Mouse (Mus musculus) neural tube, embryonic 15.5 days (tissue): Measurements from ENCODE around the gene Lin9. TPM values are rescaled to one million over a fixed set of nuclear protein-coding genes. Genes with fewer than 3 reads are reported as not detected.

ENCODE experiments used
- ATAC-seq: fragments of 200-750 bp; cut with Nextera tagmentation; 2 replicates; pipeline ENCODE4 v1.8.0; 2017; ENCODE audit warnings: mild to moderate bottlenecking, moderate TSS enrichment, moderate library complexity; ENCODE audit not compliant: low FRiP score
- H3K27ac ChIP-seq: fragments of 300-500 bp; sonication (generic); replicated peaks from 2 replicates; pipeline ENCODE4 v1.5.1; 2015; ENCODE audit warnings: mild to moderate bottlenecking, inconsistent platforms
- H3K27me3 ChIP-seq: fragments of 300-500 bp; sonication (generic); replicated peaks from 2 replicates; pipeline ENCODE4 v1.6.1; 2015; ENCODE audit warnings: inconsistent platforms
- H3K36me3 ChIP-seq: fragments of 300-500 bp; sonication (generic); 2 replicates; pipeline ENCODE4 v1.6.1; 2015; ENCODE audit warnings: inconsistent platforms
- H3K4me1 ChIP-seq: fragments of 300-500 bp; sonication (generic); 2 replicates; pipeline ENCODE4 v1.6.1; 2015; ENCODE audit warnings: inconsistent platforms
- H3K4me2 ChIP-seq: fragments of 300-500 bp; sonication (generic); 2 replicates; pipeline ENCODE4 v1.6.1; 2015; ENCODE audit warnings: inconsistent platforms, mild to moderate bottlenecking, moderate library complexity
- H3K4me3 ChIP-seq: fragments of 300-500 bp; sonication (generic); replicated peaks from 2 replicates; pipeline ENCODE4 v1.5.1; 2015; ENCODE audit warnings: mild to moderate bottlenecking, inconsistent platforms
- H3K9ac ChIP-seq: fragments of 300-500 bp; sonication (generic); replicated peaks from 2 replicates; pipeline ENCODE4 v1.6.1; 2015; ENCODE audit warnings: mild to moderate bottlenecking, inconsistent platforms
- H3K9me3 ChIP-seq: fragments of 300-500 bp; sonication (generic); replicated peaks from 2 replicates; pipeline ENCODE4 v1.6.1; 2016; ENCODE audit warnings: inconsistent platforms
- WGBS: fragments of 180-500 bp; shearing (Covaris S2); methylation state at CpG from one replicate; pipeline ENCODE4 v1.1.7; 2015; ENCODE audit warnings: mixed read lengths; 5-methylcytosine and 5-hydroxymethylcytosine counted together
- polyA plus RNA-seq: library from polyadenylated mRNA; unstranded; fragments of >200 nt; fragmentation: Nextera tagmentation; extraction: Ambion mirVana; gene quantifications from 2 replicates; pipeline ENCODE4 v1.2.1, GENCODE M21; 2015

The Lin9 gene
- polyA plus RNA-seq, 1 experiment from 2014 or later: 8.3 TPM

DNA sequence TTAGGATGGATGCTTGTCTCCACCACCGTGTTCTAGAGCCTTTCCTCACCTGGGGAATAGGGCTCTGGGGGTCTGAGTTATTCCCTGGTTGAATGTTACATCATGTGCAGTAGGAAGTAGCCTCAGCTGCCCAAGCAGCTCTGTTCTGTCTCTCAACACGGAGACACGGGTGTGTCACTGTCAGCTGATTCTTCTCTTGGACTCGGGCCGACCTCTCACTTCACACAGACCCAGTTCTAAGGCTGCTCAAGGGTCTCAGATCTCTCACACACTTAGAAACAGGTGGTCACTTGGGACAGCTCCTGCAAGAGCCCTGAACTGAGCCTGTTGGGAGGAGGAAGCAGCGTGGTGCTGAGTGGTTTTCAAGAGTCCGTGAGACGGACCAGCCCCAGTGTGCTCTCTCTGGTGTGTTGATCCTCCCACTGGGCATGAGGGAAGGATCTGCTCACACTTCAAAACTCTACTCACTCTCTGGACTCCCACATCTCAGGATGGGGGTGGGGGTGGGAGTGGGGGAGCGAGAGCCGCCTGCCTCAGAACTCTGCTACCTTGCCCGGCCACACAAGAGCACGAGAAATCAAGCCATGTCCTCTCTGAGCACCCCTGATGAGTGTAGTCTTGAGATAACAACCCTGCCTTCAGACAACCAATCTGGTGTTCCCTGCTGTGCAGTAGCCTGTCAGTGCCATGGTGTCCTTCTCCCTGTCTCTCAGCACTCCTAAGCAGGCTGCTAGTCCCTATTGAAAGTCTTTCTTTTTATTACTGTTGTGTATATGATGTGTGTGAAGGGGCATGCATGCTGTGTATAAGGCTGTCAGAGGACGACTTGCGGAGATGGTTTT is 68.2 kb downstream of the Lin9 start:
- Histone ChIP-seq H3K4me3 (no peak overlapping the region), H3K36me3 (no peaks in the 10 kb centered on the region), H3K4me2 (no peak overlapping the region), H3K9me3 (no peaks in the 10 kb centered on the region), H3K9ac (no peak overlapping the region), H3K27ac (no peak overlapping the region), H3K4me1 (no peaks in the 10 kb centered on the region), H3K27me3 (no peaks in the 10 kb centered on the region)
- 75% methylated on average over 14 of the region's 14 CpGs for WGBS
- no peak for ATAC-seq

DNA sequence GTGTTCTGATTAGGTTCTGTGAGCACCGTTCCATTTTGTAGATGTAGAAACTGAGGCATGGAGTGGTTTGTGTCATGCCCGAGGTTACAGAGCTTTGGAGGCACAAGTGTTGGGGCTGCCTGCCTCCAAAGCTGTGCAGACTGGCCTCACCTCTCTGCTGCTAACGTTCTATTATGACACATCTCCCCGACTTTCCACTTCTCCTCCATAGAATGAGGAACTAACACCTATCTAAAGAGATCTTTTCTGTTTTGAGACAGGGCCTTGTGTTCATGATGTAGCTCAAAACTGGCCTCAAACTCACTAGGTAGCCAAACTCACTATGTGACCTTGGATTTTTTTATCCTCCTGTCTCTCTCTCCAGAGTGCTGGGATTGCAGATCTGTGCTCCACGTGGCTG is 77.8 kb downstream of the Lin9 start:
- Histone ChIP-seq H3K27me3 (no peaks in the 10 kb centered on the region; the same call in 1 of the 2 replicates), H3K4me2 (no peak overlapping the region), H3K4me3 (no peak overlapping the region), H3K36me3 (no peaks in the 10 kb centered on the region), H3K9ac (no peak overlapping the region), H3K27ac (no peak overlapping the region), H3K9me3 (no peaks in the 10 kb centered on the region), H3K4me1 (no peaks in the 10 kb centered on the region)
- no peak for ATAC-seq
- 81% methylated on average over 5 of the region's 5 CpGs for WGBS

DNA sequence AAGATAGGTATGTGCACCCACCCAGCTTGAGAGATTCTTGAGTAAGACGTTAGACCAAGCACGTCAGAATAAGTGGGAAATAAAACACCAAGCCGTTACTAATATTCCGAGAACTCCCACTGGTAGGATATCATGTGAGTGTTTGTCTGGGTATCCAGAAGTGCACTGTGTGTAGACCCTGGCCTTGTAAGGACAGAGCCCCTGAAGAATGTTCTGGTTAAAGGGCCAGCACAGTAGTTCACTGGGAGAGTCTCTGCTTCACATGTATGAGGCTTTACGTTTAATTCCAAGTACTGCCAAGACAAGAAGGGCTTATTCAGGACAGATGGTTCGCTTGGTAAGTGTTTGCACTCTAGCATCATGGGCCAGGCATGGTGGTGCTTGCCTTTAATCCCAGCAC is 78.5 kb downstream of the Lin9 start:
- ATAC-seq: no peak
- no peaks in the 10 kb centered on the region for H3K4me1 ChIP-seq
- H3K36me3 ChIP-seq: no peaks in the 10 kb centered on the region
- 91% methylated on average over 6 of the region's 6 CpGs for WGBS
- no peak overlapping the region for H3K4me3 ChIP-seq
- H3K27ac ChIP-seq: no peak overlapping the region
- H3K9ac ChIP-seq: no peak overlapping the region
- H3K4me2 ChIP-seq: no peak overlapping the region
- H3K27me3 ChIP-seq: no peaks in the 10 kb centered on the region; the same call in 1 of the 2 replicates
- H3K9me3 ChIP-seq: no peaks in the 10 kb centered on the region

DNA sequence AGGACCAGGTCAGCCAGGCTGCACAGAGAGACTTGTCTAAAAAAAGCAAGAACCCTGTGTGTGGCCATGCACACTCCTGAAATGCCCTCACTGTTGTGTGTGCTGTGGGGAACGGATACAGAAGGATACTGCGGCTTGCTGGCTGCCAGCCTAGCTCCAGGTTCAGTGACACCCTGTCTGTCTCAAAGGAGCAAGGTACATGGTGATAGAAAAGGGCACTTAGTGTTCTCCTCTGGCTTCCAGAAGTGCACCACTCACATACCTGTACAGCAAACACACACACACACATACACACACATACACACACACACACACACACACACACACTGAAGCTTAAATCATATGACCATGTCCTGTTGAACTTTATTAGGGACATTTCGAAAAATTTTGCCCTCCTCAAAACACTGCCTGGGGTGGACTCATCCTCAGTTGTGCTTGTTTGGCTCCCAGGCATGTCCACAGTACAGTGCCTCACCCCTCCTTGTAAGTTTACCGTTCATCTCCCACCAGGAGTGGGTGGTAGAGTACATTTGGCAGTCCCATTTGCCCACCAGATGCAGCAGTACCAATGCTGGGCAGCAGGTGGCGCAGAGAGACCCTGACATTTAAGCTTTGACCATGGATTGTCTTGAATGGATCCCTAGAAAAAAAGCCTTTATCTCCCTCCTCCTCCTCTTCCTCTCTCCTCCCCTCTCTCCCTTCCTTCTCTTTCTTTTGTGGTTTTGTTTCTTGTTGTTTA is 79.2 kb downstream of the Lin9 start:
- Histone ChIP-seq H3K4me3 (no peak overlapping the region), H3K9me3 (no peaks in the 10 kb centered on the region), H3K4me2 (no peak overlapping the region), H3K27ac (no peak overlapping the region), H3K36me3 (no peaks in the 10 kb centered on the region), H3K9ac (no peak overlapping the region), H3K27me3 (no peaks in the 10 kb centered on the region; the same call in 1 of the 2 replicates), H3K4me1 (peaks cover 5% of the 10 kb centered on the region; the same call in 1 of the 2 replicates)
- WGBS: 47% methylated on average over 5 of the region's 5 CpGs
- ATAC-seq: no peak

DNA sequence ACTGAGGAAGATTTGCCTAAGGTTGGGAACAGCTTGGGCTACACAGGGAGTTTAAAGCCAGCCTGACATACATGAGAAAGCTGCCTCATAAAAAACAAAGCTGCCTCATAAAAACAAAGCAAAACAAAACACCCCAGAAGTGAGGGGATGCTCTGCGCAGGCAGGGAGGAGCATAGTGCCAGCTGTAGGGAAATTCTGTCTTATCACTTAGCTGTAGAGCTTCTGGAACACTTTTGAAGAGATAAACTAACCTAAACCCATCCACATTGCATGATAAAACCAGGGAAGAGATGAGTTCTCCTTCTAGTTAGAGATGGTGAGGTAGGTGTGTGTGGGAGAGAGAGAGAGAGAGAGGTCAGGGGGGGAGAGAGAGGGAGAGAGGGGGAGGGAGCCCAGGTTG is 81.7 kb downstream of the Lin9 start:
- 71% methylated on average over 1 of the region's 1 CpGs for WGBS
- H3K27ac ChIP-seq: no peak overlapping the region
- no peak overlapping the region for H3K9ac ChIP-seq
- no peaks in the 10 kb centered on the region for H3K9me3 ChIP-seq
- ATAC-seq: no peak
- peaks cover 19% of the 10 kb centered on the region for H3K4me1 ChIP-seq
- no peaks in the 10 kb centered on the region for H3K36me3 ChIP-seq
- no peaks in the 10 kb centered on the region; the same call in 1 of the 2 replicates for H3K27me3 ChIP-seq
- H3K4me3 ChIP-seq: no peak overlapping the region
- H3K4me2 ChIP-seq: no peak overlapping the region

DNA sequence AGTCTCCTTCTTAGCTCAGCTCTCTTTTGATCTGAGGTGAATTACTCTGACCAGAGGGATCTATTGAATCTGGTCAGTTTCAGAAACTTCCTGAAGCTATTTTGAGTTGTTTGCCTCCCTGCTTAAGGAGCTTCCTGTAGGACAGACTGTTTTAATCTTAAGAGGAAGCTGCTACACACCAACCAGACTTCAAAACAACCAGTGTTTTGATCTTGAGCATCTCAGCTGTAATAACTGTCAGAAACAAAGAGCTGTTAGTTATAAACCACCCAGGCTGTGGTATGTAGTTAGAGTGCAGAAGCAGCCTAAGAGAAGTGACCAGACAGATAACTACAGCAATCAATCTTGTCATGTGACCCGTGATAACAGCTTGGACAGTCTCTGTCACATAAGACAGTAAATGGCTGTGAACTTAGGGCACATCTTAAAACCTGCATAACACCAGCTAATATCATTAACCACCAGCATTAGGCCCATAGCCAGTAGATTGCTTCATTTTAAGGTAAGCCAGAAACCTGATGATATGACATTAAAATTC is 82.8 kb downstream of the Lin9 start:
- Histone ChIP-seq H3K27ac (no peak overlapping the region), H3K9me3 (no peaks in the 10 kb centered on the region), H3K9ac (no peak overlapping the region), H3K4me3 (no peak overlapping the region), H3K4me2 (no peak overlapping the region), H3K27me3 (no peaks in the 10 kb centered on the region; the same call in 1 of the 2 replicates), H3K4me1 (peaks cover 27% of the 10 kb centered on the region), H3K36me3 (no peaks in the 10 kb centered on the region)
- WGBS: 46% methylated on average over 1 of the region's 1 CpGs
- no peak for ATAC-seq

DNA sequence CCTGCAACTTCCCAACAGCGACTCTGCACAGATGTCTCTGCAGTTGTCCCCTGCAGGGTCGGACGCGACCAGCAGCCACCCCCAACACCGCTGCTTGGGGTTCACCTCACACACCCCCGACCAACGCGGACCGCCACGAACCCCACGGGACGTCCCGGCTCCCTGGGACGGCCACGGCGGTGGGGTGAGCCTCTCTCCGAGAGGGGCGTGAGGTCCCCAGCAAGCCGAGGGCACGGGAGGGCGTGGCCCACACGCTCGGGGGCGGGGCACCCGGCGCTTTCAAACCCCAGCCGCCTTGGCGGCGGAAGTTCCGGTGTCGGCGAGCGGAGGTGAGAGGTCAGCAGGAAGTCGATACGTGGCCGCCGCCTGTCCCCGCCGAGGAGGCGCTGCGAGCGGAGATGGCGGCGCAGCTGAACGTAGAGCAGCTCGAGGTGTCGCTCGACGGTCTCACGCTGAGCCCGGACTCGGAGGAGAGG is 84.8 kb downstream of the Lin9 start, which contains the start of gene Acbd3:
Gene Acbd3 (plus strand): TSS at position 340 of the 476 bp plus-strand sequence.
- peak; percentile 96 for ATAC-seq
- no peaks in the 10 kb centered on the region for H3K9me3 ChIP-seq
- H3K36me3 ChIP-seq: no peaks in the 10 kb centered on the region
- H3K4me3 ChIP-seq: peak within 1 kb of the TSS; percentile 99
- H3K4me2 ChIP-seq: peak within 1 kb of the TSS; percentile 73
- H3K9ac ChIP-seq: peak within 1 kb of the TSS; percentile 92
- no peaks in the 10 kb centered on the region for H3K27me3 ChIP-seq
- peak within 1 kb of the TSS; percentile 90 for H3K27ac ChIP-seq
- under 1% methylated on average over 52 of the region's 52 CpGs for WGBS
- peaks cover 36% of the 10 kb centered on the region for H3K4me1 ChIP-seq

DNA sequence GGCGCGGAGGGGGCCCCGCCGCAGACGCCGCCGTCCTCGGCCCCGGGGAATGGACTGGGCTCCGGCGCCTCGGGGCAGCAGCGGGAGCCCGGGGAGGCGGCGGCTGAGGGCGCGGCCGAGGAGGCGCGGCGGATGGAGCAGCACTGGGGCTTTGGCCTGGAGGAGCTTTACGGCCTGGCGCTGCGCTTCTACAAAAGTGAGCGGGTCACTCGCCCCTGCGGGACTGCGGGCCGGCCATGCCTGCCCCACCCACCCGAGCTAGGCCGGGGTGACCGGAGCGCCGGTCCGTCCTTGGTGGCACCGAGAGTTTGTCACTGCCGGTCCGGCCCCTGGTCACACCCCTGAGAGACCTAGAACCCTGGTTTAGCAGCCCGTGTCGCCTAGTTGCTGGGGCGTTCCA is 85.2 kb downstream of the Lin9 start:
- 2% methylated on average over 42 of the region's 42 CpGs for WGBS

DNA sequence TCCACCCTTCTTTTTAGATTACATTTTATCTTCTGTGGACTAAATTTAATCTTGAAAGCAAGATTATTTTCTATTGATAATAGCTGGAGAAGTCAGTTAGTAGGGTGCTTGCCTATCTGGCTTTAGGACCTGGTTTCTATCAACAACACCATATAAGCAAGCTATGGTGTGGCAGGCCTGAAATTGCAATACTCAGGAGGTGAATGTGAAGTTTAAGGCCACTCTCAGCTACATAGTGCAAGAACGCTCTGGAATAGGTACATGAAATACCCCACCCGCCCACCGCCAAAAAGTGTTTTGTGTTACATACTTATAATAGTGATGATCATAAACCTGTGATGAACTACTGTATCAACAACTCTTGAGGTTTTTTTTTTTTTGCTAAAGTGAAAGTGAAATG is 88.3 kb downstream of the Lin9 start:
- no peaks in the 10 kb centered on the region for H3K27me3 ChIP-seq
- peaks cover 36% of the 10 kb centered on the region for H3K4me1 ChIP-seq
- no peak overlapping the region for H3K4me3 ChIP-seq
- 92% methylated on average over 3 of the region's 3 CpGs for WGBS
- H3K9ac ChIP-seq: no peak overlapping the region
- H3K36me3 ChIP-seq: peaks cover under 1% of the 10 kb centered on the region
- no peak overlapping the region for H3K4me2 ChIP-seq
- no peaks in the 10 kb centered on the region for H3K9me3 ChIP-seq
- H3K27ac ChIP-seq: no peak overlapping the region
- no peak for ATAC-seq

More for the DNA sequence above, 85.2 kb downstream of the Lin9 start:
- peak; percentile 78 for ATAC-seq
- no peaks in the 10 kb centered on the region for H3K27me3 ChIP-seq
- no peaks in the 10 kb centered on the region for H3K9me3 ChIP-seq
- H3K27ac ChIP-seq: peak overlapping the region; percentile 90
- H3K4me1 ChIP-seq: peaks cover 36% of the 10 kb centered on the region
- H3K9ac ChIP-seq: peak overlapping the region; percentile 92
- no peaks in the 10 kb centered on the region for H3K36me3 ChIP-seq
- H3K4me3 ChIP-seq: peak overlapping the region; percentile 99
- peak overlapping the region; percentile 73 for H3K4me2 ChIP-seq
